In genomic region chr10:41182644-41183043, GRCm38 (mm10) we compare ENCODE assay signal across 26 mouse cellular contexts.
"Had no signal": no experiment of that assay in that cellular context is flagged by ENCODE, and none has a peak within 500 bp of the region (broad histone marks: within the 10 kb centered on the region; RNA-seq: fewer than 3 reads in every experiment).

No protein-coding gene starts in this region.

- DNase-seq: gastrocnemius, postnatal 14 days; gastrocnemius, postnatal 36 days; heart, adult 18-20 months; heart, postnatal 14 days; heart, postnatal 36 days; kidney, adult 11 months; kidney, adult 2 months; kidney, adult 9 months; kidney, postnatal 14 days; kidney, postnatal 36 days; layer of hippocampus, adult 9-11 months; layer of hippocampus, postnatal 36 days; left cerebral cortex, postnatal 4 days; liver had no signal

- H3K9ac ChIP-seq: heart, embryonic 13.5 days; heart, embryonic 15.5 days; hindbrain, embryonic 13.5 days; hindbrain, embryonic 15.5 days; kidney, embryonic 15.5 days; limb, embryonic 12.5 days; liver, embryonic 14.5 days had no signal

- H3K4me3 ChIP-seq: heart, embryonic 10.5 days; heart, embryonic 13.5 days; heart, embryonic 15.5 days; hindbrain, embryonic 13.5 days; hindbrain, embryonic 15.5 days; kidney, embryonic 15.5 days; limb, embryonic 12.5 days had no signal

- H3K27me3 ChIP-seq: heart, embryonic 13.5 days; heart, embryonic 15.5 days; hindbrain, embryonic 13.5 days; hindbrain, embryonic 15.5 days; kidney, embryonic 15.5 days; limb, embryonic 12.5 days had no signal

- H3K4me1 ChIP-seq: heart, embryonic 10.5 days; heart, embryonic 13.5 days; heart, embryonic 15.5 days; hindbrain, embryonic 15.5 days; limb, embryonic 12.5 days had no signal

- H3K36me3 ChIP-seq: heart, embryonic 10.5 days; heart, embryonic 15.5 days; hindbrain, embryonic 15.5 days; kidney, embryonic 15.5 days; limb, embryonic 12.5 days had no signal

- ATAC-seq: hindbrain, postnatal 0 days; intestine, embryonic 16.5 days had no signal

- H3K27ac ChIP-seq: heart, embryonic 10.5 days; heart, embryonic 13.5 days; heart, embryonic 15.5 days; hindbrain, embryonic 13.5 days; hindbrain, embryonic 15.5 days; hindbrain, postnatal 0 days; kidney, embryonic 15.5 days; kidney, postnatal 0 days; limb, embryonic 12.5 days; liver, embryonic 14.5 days had no signal

- H3K9me3 ChIP-seq: heart, embryonic 10.5 days; heart, embryonic 13.5 days; heart, embryonic 15.5 days; hindbrain, embryonic 13.5 days; hindbrain, embryonic 15.5 days; kidney, embryonic 15.5 days; limb, embryonic 12.5 days had no signal

- H3K4me2 ChIP-seq: heart, embryonic 13.5 days; heart, embryonic 15.5 days; hindbrain, embryonic 13.5 days; hindbrain, embryonic 15.5 days; kidney, embryonic 15.5 days; limb, embryonic 12.5 days; liver, embryonic 11.5 days had no signal
